Mouse (Mus musculus) embryonic facial prominence, embryonic 12.5 days (tissue): ENCODE results near the gene Hgd. TPM values are rescaled to one million over a fixed set of nuclear protein-coding genes. Genes with fewer than 3 reads are reported as not detected.

ENCODE experiments used
- ATAC-seq: fragments of 200-750 bp; cut with Nextera tagmentation; 2 replicates; pipeline ENCODE4 v1.8.0; 2017; ENCODE audit not compliant: insufficient number of reproducible peaks, insufficient read depth, low FRiP score, low TSS enrichment
- H3K27ac ChIP-seq: fragments of 300-500 bp; sonication (generic); 2 replicates; pipeline ENCODE4 v1.5.1; 2016; ENCODE audit warnings: mild to moderate bottlenecking
- H3K27me3 ChIP-seq: fragments of 300-500 bp; sonication (generic); 2 replicates; pipeline ENCODE4 v1.6.1; 2016; ENCODE audit warnings: mild to moderate bottlenecking, moderate library complexity
- H3K36me3 ChIP-seq: fragments of 300-500 bp; sonication (generic); 2 replicates; pipeline ENCODE4 v1.6.1; 2016; ENCODE audit warnings: mild to moderate bottlenecking
- H3K4me1 ChIP-seq: fragments of 300-500 bp; sonication (generic); 2 replicates; pipeline ENCODE4 v1.6.1; 2016
- H3K4me2 ChIP-seq: fragments of 300-500 bp; sonication (generic); replicated peaks from 2 replicates; pipeline ENCODE4 v1.6.1; 2016; ENCODE audit warnings: mild to moderate bottlenecking, moderate library complexity
- H3K4me3 ChIP-seq: fragments of 300-500 bp; sonication (generic); 2 replicates; pipeline ENCODE4 v1.5.1; 2016; ENCODE audit warnings: mild to moderate bottlenecking
- H3K9ac ChIP-seq: fragments of 300-500 bp; sonication (generic); 2 replicates; pipeline ENCODE4 v1.6.1; 2016; ENCODE audit warnings: mild to moderate bottlenecking, moderate library complexity
- H3K9me3 ChIP-seq: fragments of 300-500 bp; sonication (generic); 2 replicates; pipeline ENCODE4 v1.6.1; 2016; ENCODE audit warnings: mild to moderate bottlenecking, moderate library complexity
- WGBS: fragments of 180-500 bp; shearing (Covaris S2); methylation state at CpG from one replicate; pipeline ENCODE4 v1.1.7; 2016; 5-methylcytosine and 5-hydroxymethylcytosine counted together
- polyA plus RNA-seq: library from polyadenylated mRNA; unstranded; fragments of >200 nt; fragmentation: Nextera tagmentation; extraction: Ambion mirVana; gene quantifications from 2 replicates; pipeline ENCODE4 v1.2.1, GENCODE M21; 2016

The Hgd gene
- polyA plus RNA-seq, 1 experiment from 2014 or later: 0.22 TPM

- WGBS: 76% methylated on average over 3 of the region's 3 CpGs
- H3K4me3 ChIP-seq: no peak overlapping the region
Measured at GRCm38 (mm10) chr16:37581901-37582300, 1.9 kb downstream of the Hgd start.

GRCm38 (mm10) chr16:37583306-37583705, 3.4 kb downstream of the Hgd start:
- Histone ChIP-seq H3K4me3 (no peak overlapping the region), H3K36me3 (no peaks in the 10 kb centered on the region), H3K27ac (no peak overlapping the region), H3K4me2 (no peak overlapping the region), H3K9me3 (no peaks in the 10 kb centered on the region), H3K27me3 (no peaks in the 10 kb centered on the region), H3K9ac (no peak overlapping the region), H3K4me1 (peaks cover 12% of the 10 kb centered on the region)
- ATAC-seq: no peak
- WGBS: 77% methylated on average over 3 of the region's 3 CpGs

More at GRCm38 (mm10) chr16:37581901-37582300, 1.9 kb downstream of the Hgd start:
- H3K4me2 ChIP-seq: no peak overlapping the region
- no peak overlapping the region for H3K27ac ChIP-seq
- H3K9me3 ChIP-seq: no peaks in the 10 kb centered on the region
- H3K9ac ChIP-seq: no peak overlapping the region
- H3K27me3 ChIP-seq: no peaks in the 10 kb centered on the region
- ATAC-seq: no peak
- H3K36me3 ChIP-seq: no peaks in the 10 kb centered on the region
- H3K4me1 ChIP-seq: peaks cover 12% of the 10 kb centered on the region

DNA sequence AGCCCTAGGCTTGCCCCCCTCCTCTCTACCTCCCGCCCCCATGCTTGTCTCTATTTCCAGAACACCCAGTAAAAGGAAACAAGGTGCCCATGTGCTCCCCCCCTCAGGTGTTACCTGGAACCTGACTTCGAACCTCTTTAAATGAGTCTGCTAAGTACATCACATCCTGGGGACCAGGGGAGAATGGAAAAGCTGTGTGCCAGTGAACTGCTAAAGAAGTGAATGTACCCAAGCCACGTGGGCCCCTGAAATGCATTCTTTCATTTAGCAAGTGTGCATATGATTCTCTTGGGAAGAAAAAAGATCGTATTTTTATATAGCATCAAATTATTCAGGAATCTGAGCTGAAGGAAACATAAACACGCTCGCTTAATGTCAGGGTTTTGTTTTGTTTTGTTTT, 3.8 kb downstream of the Hgd start:
- peak overlapping the region; percentile 56 for H3K4me2 ChIP-seq
- H3K27ac ChIP-seq: 0 out of 2 replicates have a peak overlapping the region, but pooled peaks have one; percentile 20
- WGBS: 30% methylated on average over 6 of the region's 6 CpGs
- H3K9ac ChIP-seq: no peak overlapping the region
- peaks cover 12% of the 10 kb centered on the region for H3K4me1 ChIP-seq
- ATAC-seq: no peak
- H3K27me3 ChIP-seq: no peaks in the 10 kb centered on the region
- H3K9me3 ChIP-seq: no peaks in the 10 kb centered on the region
- H3K4me3 ChIP-seq: 0 out of 2 replicates have a peak overlapping the region, but pooled peaks have one; percentile 23
- no peaks in the 10 kb centered on the region for H3K36me3 ChIP-seq

GRCm38 (mm10) chr16:37584218-37585035, 4.5 kb downstream of the Hgd start:
- Histone ChIP-seq H3K27me3 (no peaks in the 10 kb centered on the region), H3K9ac (no peak overlapping the region), H3K4me3 (peak overlapping the region; percentile 23), H3K4me2 (peak overlapping the region; percentile 56), H3K9me3 (no peaks in the 10 kb centered on the region), H3K4me1 (peaks cover 12% of the 10 kb centered on the region), H3K36me3 (no peaks in the 10 kb centered on the region), H3K27ac (peak overlapping the region; percentile 26; the same call in 1 of the 2 replicates)
- WGBS: 2% methylated on average over 25 of the region's 25 CpGs
- ATAC-seq: peak; percentile 32; the same call in 1 of the 2 replicates

DNA sequence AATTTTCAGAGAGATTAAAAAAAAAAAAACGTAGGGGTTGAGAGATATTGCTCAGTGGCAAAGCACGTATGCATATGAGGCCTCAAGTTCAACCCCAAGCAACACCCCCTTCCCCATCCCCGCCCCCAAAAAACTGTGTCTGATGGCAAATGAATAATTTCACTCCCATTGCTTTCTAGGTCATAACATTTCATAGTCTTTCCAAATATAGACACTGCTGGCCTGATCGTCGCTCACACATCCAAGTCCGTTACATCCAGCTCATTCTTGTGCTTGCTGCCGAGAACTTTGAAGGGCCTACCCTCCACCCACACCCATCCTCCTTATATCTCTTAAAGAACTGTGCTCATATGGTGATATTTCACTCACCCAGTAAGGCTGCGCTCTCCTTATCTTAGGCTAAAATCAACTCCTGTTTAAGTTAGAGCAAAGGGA, 5.2 kb downstream of the Hgd start:
- H3K4me2 ChIP-seq: no peak overlapping the region
- ATAC-seq: no peak
- peaks cover 12% of the 10 kb centered on the region for H3K4me1 ChIP-seq
- H3K36me3 ChIP-seq: no peaks in the 10 kb centered on the region
- no peak overlapping the region for H3K27ac ChIP-seq
- H3K9ac ChIP-seq: no peak overlapping the region
- H3K4me3 ChIP-seq: no peak overlapping the region
- no peaks in the 10 kb centered on the region for H3K9me3 ChIP-seq
- H3K27me3 ChIP-seq: no peaks in the 10 kb centered on the region
- 68% methylated on average over 8 of the region's 8 CpGs for WGBS

- Histone ChIP-seq H3K36me3 (no peaks in the 10 kb centered on the region), H3K4me2 (no peak overlapping the region), H3K4me1 (no peaks in the 10 kb centered on the region), H3K27ac (no peak overlapping the region), H3K27me3 (no peaks in the 10 kb centered on the region), H3K4me3 (no peak overlapping the region), H3K9ac (no peak overlapping the region), H3K9me3 (no peaks in the 10 kb centered on the region)
- ATAC-seq: no peak
- WGBS: 88% methylated on average over 3 of the region's 3 CpGs
Measured at GRCm38 (mm10) chr16:37590921-37591320, 11.0 kb downstream of the Hgd start.

DNA sequence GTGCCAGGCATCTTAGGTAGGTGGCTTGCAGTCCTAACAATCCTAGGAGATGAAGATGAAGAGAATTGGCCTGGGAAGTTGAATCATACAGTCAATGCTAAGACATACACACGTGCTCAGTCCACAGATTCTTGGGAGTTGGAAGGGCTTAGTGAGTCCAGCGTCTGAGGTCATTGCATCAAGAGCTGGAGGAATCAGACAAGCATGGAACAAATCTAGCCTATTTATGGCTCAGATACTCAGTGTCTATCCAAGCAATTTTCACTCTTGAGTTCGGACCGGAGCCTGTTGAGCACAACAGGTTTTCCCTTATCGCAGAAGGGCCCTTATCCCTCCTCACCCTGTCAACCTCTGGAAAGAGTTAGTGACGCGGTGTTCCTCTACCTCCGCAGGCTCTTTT, 11.6 kb downstream of the Hgd start:
- Histone ChIP-seq H3K4me3 (no peak overlapping the region), H3K4me2 (no peak overlapping the region), H3K27ac (no peak overlapping the region), H3K36me3 (no peaks in the 10 kb centered on the region), H3K9ac (no peak overlapping the region), H3K27me3 (no peaks in the 10 kb centered on the region), H3K9me3 (no peaks in the 10 kb centered on the region), H3K4me1 (no peaks in the 10 kb centered on the region)
- 89% methylated on average over 8 of the region's 8 CpGs for WGBS
- ATAC-seq: no peak

DNA sequence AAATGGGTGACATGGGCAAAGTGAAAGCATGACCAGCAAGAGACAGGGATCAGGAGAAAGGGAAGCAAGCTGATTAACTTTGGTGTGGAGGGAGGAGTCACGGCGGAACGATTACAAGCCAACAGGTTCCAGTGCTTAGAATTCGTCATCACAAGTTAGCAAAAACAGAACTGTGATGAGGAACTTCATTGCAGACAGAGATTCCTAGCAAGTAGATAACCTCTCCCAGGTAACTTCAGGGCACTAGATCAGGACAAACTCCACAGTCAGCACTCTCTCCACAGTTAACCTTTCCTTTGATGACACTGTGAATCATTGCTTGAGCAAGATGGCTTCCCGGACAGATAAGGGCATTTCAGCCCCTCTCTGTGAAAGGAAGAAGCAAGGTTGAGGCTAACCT, 17.5 kb downstream of the Hgd start:
- no peak for ATAC-seq
- WGBS: 73% methylated on average over 5 of the region's 5 CpGs
- H3K9me3 ChIP-seq: no peaks in the 10 kb centered on the region
- no peak overlapping the region for H3K4me3 ChIP-seq
- no peaks in the 10 kb centered on the region for H3K4me1 ChIP-seq
- no peak overlapping the region for H3K4me2 ChIP-seq
- H3K27me3 ChIP-seq: no peaks in the 10 kb centered on the region
- no peak overlapping the region for H3K27ac ChIP-seq
- H3K9ac ChIP-seq: no peak overlapping the region
- no peaks in the 10 kb centered on the region for H3K36me3 ChIP-seq

GRCm38 (mm10) chr16:37598463-37598862, 18.5 kb downstream of the Hgd start:
- H3K4me1 ChIP-seq: no peaks in the 10 kb centered on the region
- H3K27me3 ChIP-seq: no peaks in the 10 kb centered on the region
- H3K4me3 ChIP-seq: no peak overlapping the region
- H3K9me3 ChIP-seq: no peaks in the 10 kb centered on the region
- no peak overlapping the region for H3K27ac ChIP-seq
- no peak for ATAC-seq
- H3K9ac ChIP-seq: no peak overlapping the region
- WGBS: 91% methylated on average over 7 of the region's 7 CpGs
- no peaks in the 10 kb centered on the region for H3K36me3 ChIP-seq
- H3K4me2 ChIP-seq: no peak overlapping the region

DNA sequence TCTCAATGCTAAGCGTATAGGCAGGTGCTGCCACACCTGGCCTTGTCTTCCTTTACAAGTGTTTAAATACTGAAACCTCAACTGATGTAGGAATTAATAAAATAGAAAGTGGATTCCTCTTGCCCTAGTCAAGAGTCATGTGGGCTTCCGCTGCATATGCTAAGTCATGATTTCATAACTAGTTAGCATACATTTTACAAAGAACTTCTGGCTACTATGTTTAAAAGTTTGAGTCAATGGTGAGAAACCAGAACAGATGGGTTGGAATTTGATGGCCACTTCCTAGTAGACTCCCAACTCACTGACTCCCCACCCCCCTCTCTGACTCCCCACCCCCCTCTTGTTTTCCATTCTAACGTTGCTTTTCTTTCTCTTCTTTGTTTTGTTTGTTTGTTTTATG, 19.4 kb downstream of the Hgd start:
- Histone ChIP-seq H3K4me1 (no peaks in the 10 kb centered on the region), H3K27ac (no peak overlapping the region), H3K4me3 (no peak overlapping the region), H3K4me2 (no peak overlapping the region), H3K27me3 (no peaks in the 10 kb centered on the region), H3K9ac (no peak overlapping the region), H3K9me3 (no peaks in the 10 kb centered on the region), H3K36me3 (no peaks in the 10 kb centered on the region)
- ATAC-seq: no peak
- WGBS: 74% methylated on average over 3 of the region's 3 CpGs

DNA sequence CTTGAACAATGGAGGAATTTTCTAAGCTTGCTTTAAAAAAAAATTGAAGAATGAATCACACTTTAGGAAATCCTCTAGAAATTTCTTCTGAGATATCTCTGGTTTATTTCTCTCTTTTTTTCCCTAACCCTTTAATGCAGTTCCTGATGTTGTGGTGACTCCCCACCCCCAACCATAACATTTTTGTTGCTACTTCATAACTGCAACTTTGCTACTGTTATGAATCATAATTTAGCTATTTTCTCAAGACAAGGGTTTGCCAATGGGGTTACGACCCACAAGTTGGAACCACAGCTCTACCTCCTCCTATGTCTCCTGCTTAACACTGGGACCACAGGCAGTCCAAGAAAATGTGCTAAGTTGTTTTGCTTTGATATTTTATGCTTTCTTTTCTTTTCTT, 23.5 kb downstream of the Hgd start:
- H3K4me2 ChIP-seq: no peak overlapping the region
- no peaks in the 10 kb centered on the region for H3K27me3 ChIP-seq
- WGBS: 83% methylated on average over 1 of the region's 1 CpGs
- ATAC-seq: no peak
- no peaks in the 10 kb centered on the region for H3K36me3 ChIP-seq
- H3K4me1 ChIP-seq: no peaks in the 10 kb centered on the region
- H3K9ac ChIP-seq: no peak overlapping the region
- H3K4me3 ChIP-seq: no peak overlapping the region
- no peak overlapping the region for H3K27ac ChIP-seq
- no peaks in the 10 kb centered on the region for H3K9me3 ChIP-seq

- no peaks in the 10 kb centered on the region for H3K36me3 ChIP-seq
- H3K4me3 ChIP-seq: no peak overlapping the region
- H3K4me2 ChIP-seq: no peak overlapping the region
- ATAC-seq: no peak
- no peak overlapping the region for H3K9ac ChIP-seq
- H3K9me3 ChIP-seq: no peaks in the 10 kb centered on the region
- H3K27ac ChIP-seq: no peak overlapping the region
- 92% methylated on average over 6 of the region's 6 CpGs for WGBS
- H3K27me3 ChIP-seq: no peaks in the 10 kb centered on the region
- no peaks in the 10 kb centered on the region for H3K4me1 ChIP-seq
Measured at GRCm38 (mm10) chr16:37604243-37604642, 24.3 kb downstream of the Hgd start.
